In genomic region chr8:115466553-115466952, GRCm38 (mm10) we compare ENCODE assay signal across 7 mouse cellular contexts.
DNase-seq lines count a peak whose midpoint lies in the region; ATAC-seq lines count a peak whose summit lies in the region.

No protein-coding gene starts in this region.

- no peak overlapping the region for H3K4me3 ChIP-seq in hindbrain, embryonic 14.5 days (replicated peaks; ENCODE audit: low read length)
- H3K4me3 ChIP-seq in hindbrain, embryonic 12.5 days: no peak overlapping the region

- H3K4me2 ChIP-seq in hindbrain, embryonic 14.5 days (replicated peaks): no peak overlapping the region
- no peak overlapping the region for H3K4me2 ChIP-seq in hindbrain, embryonic 12.5 days (replicated peaks)

- ATAC-seq in hindbrain, embryonic 14.5 days (ENCODE audit: low FRiP score): peak; percentile 24; the same call in 1 of the 2 replicates
- ATAC-seq in hindbrain, embryonic 12.5 days (ENCODE audit: low FRiP score): no peak

- H3K36me3 ChIP-seq in hindbrain, embryonic 14.5 days (replicated peaks; ENCODE audit: control insufficient read depth, insufficient read depth): no peaks in the 10 kb centered on the region
- H3K36me3 ChIP-seq in hindbrain, embryonic 12.5 days: no peaks in the 10 kb centered on the region

- no peaks in the 10 kb centered on the region for H3K27me3 ChIP-seq in hindbrain, embryonic 14.5 days (ENCODE audit: control insufficient read depth, insufficient read depth, low read length)
- no peaks in the 10 kb centered on the region; the same call in 1 of the 2 replicates for H3K27me3 ChIP-seq in hindbrain, embryonic 12.5 days

- H3K9me3 ChIP-seq in hindbrain, embryonic 14.5 days (ENCODE audit: control insufficient read depth, low read length): no peaks in the 10 kb centered on the region
- no peaks in the 10 kb centered on the region for H3K9me3 ChIP-seq in hindbrain, embryonic 12.5 days (replicated peaks)

- no peaks in the 10 kb centered on the region for H3K4me1 ChIP-seq in hindbrain, embryonic 14.5 days (replicated peaks; ENCODE audit: control insufficient read depth, insufficient read depth, low read length)
- no peaks in the 10 kb centered on the region for H3K4me1 ChIP-seq in hindbrain, embryonic 12.5 days

- no peak overlapping the region for H3K27ac ChIP-seq in hindbrain, embryonic 14.5 days
- no peak overlapping the region for H3K27ac ChIP-seq in hindbrain, embryonic 12.5 days

- DNase-seq in hindbrain, embryonic 14.5 days (ENCODE audit: low spot score): peak; percentile 41
- peak; percentile 84 for DNase-seq in Muller cell, postnatal 12 days (ENCODE audit: inconsistent ontology term)
- peak; percentile 7 to 34 for DNase-seq in adrenal gland, postnatal 36 days
- peak; percentile 9 to 42 for DNase-seq in layer of hippocampus, postnatal 14 days (ENCODE audit: low spot score in 2 of 2)
- no peak for DNase-seq in thymus, postnatal 36 days
- DNase-seq in embryo, embryonic 10.5 days (ENCODE audit: low spot score): no peak

- no peak overlapping the region for H3K9ac ChIP-seq in hindbrain, embryonic 14.5 days
- H3K9ac ChIP-seq in hindbrain, embryonic 12.5 days: no peak overlapping the region

- WGBS in hindbrain, embryonic 14.5 days: 32% methylated on average over 9 of the region's 9 CpGs
- 46% methylated on average over 9 of the region's 9 CpGs for WGBS in hindbrain, embryonic 12.5 days

Comparison
In these comparisons a context has a peak if more than half of its experiments do, and no peak if none do; other contexts are left out.
1. DNase-seq: peak in hindbrain, embryonic 14.5 days (single experiment), Muller cell, postnatal 12 days (single experiment), adrenal gland, postnatal 36 days (2 of 2) and layer of hippocampus, postnatal 14 days (2 of 2); none in thymus, postnatal 36 days (0 of 2) and embryo, embryonic 10.5 days (single experiment).